Mouse (Mus musculus): ENCODE data around the gene Olfr826.
"Not testable (repeated sequence)": the region's sequence is repeated elsewhere in the genome, so short reads cannot be mapped to it uniquely, and the experiment has no call there.

DNA sequence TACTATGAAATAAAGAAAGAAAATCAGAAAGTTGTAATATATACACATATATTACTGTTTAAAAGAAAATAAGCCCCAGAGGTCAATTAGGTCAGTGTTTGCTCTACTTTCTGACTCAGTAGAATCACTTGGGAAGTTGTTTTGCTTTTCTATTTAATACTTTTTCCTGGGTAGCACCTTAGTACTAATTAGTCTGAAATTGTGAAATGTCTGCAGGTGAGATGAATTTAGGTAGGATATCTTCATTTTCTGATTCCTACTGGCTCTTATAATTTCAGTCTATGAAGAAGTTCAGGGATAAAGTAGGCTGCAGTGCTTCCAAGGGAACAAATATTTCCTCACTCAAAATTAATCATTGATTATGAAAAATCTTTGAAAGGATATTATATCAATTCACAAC, 54.1 kb downstream of the Olfr826 start, which contains the start of gene Olfr824:
- TF ChIP-seq EP300 (optimal IDR thresholded peaks at IDR 0.05); CTCF (IDR thresholded peaks at IDR 0.05; ENCODE audit: low read depth): not testable (repeated sequence)

Data from stomach, postnatal 0 days (tissue).